Mouse (Mus musculus): ENCODE measurements at regions not wholly inside any gene's neighbourhood (a gene's known extent, or its start where the extent isn't known, plus 50 kb on each side); places are given as distances from the start of the nearest gene placed in this dataset.

DNA sequence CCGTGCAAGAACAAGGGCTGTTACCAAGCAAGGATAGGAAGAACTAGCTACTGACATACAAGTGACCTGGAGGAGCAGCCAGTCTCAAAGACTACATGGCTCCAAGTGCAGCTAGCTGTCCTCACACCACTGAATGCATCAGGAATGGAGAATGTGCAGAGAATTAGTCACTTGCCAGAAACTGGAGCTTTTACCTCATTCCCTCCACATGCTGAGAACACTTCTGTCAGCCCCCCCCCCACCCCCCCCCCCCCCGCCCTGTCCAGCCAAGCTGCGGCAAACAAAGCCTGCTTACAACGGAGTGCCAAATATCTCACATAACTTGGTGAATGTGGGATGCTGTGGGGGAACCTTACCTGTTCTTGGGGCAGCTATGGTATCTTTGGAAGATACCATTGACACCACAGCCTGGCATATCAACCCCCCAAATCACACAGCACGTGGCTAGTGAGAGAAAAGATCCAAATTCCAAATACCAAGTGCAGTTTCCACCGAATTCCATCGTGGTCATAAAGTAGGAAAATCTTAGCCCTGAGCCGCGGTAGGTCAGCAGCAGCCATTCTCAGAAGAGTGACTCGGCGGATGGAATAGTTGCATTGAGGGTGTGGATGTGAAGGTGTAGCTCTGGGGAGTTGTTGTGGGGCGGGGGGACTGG, 126.3 kb downstream of the Gadd45g start:
- DNase-seq (ENCODE audit: extremely low read depth, low read depth): no peak

- DNase-seq (ENCODE audit: extremely low read depth, low read depth): no peak
Observed at GRCm38 (mm10) chr13:51973461-51973860, 127.0 kb downstream of the Gadd45g start.

DNA sequence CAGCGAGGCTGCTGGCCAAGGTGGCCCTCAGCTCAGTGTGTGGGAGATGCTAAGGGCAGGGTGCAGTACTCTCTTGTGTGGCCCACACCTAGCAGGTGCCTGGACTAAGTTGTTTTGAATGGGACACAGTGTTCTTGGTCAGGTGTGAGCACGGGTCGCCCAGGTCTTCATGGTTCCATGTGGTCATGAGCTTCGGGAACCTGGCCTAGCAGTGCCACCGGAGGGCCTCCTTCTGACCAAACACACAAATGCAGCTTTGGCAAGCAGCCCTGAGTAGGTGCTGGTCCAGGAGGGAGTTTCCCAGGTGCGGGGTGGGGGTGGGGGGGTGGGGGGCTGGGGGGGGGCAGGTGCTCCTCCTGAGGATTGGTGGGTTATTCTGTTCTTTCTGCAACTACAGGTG, 127.6 kb downstream of the Gadd45g start:
- no peak for DNase-seq (ENCODE audit: extremely low read depth, low read depth)

- no peak for DNase-seq (ENCODE audit: extremely low read depth, low read depth)
Observed at GRCm38 (mm10) chr13:51975330-51975729, 128.9 kb downstream of the Gadd45g start.

DNA sequence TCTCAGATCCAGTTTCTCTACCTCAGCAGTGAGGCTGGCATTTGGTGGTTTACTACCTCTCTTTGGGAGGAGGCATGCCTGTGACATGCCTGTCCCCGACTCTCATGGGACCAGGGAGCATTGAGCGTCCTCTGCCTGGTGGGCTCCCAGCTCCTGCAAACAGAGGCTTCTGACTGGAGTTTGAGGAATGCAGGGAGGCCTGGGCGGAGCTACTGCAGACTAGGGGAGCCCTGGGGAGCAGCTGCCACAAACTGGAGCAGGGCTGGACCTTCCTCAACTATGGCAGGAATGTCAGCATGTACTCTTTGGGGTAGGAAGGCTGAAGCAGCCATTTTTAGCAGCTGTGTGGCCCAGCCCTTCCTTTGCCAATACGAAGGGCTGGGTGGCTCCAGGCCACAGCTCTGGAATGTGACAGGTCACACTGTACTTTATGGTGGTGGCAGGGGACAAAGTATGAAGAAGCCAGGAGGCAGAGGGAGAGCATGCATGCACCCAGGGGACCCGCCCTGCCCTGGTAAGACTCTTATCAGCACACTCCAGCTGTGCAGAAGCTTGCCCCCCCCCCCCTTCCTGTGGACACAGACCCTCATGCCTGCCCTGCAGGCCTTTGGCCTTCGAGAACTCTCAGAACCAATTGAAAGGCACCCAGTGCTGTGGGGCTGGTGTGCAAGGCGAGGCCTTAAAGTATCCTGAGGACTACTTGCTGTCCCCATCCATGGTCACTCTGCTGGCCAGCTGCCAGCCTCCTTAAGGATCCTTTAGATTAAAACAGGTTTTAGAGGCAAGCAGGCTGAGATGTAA, 129.5 kb downstream of the Gadd45g start:
- peak; percentile 10 for DNase-seq (ENCODE audit: extremely low read depth, low read depth)

DNA sequence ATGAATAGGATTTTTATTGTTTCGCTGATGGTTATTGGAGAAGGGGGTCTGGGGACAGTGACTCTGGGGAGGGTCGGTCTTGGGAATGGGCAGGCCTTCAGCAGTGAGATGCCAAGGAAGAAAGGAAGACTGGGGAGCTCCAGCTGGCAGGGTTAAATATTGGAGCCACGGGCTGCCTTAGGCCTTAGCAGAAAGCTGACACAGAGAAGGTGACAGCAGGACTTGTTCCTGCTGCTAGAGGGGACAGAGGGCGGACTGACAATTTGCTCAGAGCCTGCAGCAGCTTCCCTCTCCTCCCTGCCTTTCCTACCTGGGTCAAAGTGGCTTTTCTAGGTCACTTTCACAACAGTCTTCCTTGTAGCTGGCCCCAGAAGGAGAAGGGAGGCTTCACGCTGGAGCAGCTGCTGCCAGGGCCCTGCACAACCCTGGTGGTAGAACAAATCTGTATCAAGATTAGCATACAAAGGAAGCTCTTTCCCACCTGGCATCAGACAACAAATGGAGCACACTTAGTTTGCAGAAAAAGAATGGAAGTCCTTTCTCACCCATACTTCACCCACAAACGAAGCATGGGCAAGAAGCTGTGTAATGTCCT, 130.2 kb downstream of the Gadd45g start:
- DNase-seq (ENCODE audit: extremely low read depth, low read depth): no peak

GRCm38 (mm10) chr13:51979301-51979977, 133.0 kb downstream of the Gadd45g start:
- DNase-seq (ENCODE audit: extremely low read depth, low read depth): peak; percentile 5

DNA sequence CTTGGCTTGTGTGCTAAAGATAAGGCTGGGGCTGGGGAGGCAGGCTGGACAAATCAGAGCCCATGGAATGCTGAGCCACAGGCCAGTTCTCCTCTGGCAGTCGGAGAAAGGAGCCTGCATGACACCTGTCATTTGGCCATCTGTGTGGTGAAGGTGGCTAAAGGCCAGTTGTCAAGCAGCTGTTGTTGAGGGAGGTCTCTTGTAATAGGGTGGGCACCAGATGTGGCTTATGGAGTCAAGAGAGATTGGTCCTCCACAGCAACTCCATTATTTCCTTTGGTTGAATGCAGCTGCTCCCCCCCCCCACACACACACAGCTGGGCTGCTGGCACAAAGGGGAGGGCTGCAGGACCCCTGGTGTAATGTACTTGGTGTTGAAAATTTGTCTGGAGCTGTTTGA, 133.9 kb downstream of the Gadd45g start:
- no peak for DNase-seq (ENCODE audit: extremely low read depth, low read depth)

DNA sequence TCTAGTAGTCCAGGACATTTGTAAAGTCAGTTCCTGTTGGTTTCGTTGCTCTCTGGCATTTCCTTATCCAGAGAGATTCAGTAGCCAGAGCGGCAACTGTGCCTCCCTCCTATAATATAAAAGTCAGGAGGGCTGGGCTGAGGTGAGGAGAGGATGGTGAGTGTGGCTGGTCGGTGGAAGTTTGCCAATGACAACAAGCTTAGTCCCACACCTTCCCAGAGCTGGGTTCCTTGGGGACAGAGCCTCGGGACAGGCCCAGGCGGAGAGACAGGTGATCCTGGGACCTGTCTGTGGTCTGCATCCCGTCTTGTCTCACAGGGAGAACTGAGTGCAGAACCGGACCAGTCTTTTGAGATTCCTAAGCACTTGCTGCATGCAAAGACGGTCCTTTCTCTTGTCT, 136.5 kb downstream of the Gadd45g start:
- no peak for DNase-seq (ENCODE audit: extremely low read depth, low read depth)

GRCm38 (mm10) chr13:51983575-51983974, 137.1 kb downstream of the Gadd45g start:
- DNase-seq (ENCODE audit: extremely low read depth, low read depth): no peak

- no peak for DNase-seq (ENCODE audit: extremely low read depth, low read depth)
Observed at GRCm38 (mm10) chr13:51991339-51991738, 144.9 kb downstream of the Gadd45g start.

DNA sequence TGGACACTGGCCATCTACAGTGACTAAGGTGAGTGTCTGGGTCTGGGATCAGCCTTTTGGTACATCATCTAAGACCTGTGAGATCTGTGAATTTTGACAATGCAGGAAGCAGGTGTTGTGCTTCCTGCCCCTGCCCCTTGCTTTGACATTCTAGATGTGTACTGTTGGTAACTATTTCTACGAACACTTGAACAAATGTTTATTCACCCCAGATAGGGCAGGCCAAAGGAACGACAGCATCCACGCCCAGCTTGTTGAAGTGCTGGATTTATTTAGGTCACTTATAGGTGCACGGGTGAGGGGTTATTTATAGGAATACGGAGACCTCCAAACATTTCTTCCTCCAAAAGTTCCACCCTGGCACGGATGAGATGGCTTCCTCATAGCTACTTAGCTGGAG, 146.4 kb downstream of the Gadd45g start:
- DNase-seq (ENCODE audit: extremely low read depth, low read depth): no peak

- DNase-seq (ENCODE audit: extremely low read depth, low read depth): no peak
Observed at GRCm38 (mm10) chr13:51996163-51996562, 149.7 kb downstream of the Gadd45g start.

DNA sequence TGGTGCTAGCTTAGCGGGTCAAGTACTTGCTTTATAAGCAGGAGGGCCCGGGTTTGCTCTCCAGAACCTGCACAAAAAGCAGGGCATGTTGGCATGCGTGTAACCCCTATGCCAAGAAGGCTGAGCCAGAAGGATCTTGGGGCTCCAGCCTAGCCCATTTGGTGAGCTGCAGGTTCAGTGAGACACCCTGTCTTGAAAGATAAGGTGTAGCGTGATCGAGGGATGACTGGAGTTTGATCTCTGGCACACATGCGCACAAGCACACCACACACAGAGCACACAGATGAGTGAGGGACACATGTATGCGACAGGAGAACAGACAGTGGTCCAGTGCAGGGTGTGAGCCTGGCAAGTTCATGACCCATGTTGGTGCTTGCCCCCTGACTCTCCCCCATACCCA, 152.1 kb downstream of the Gadd45g start:
- DNase-seq (ENCODE audit: extremely low read depth, low read depth): no peak

DNA sequence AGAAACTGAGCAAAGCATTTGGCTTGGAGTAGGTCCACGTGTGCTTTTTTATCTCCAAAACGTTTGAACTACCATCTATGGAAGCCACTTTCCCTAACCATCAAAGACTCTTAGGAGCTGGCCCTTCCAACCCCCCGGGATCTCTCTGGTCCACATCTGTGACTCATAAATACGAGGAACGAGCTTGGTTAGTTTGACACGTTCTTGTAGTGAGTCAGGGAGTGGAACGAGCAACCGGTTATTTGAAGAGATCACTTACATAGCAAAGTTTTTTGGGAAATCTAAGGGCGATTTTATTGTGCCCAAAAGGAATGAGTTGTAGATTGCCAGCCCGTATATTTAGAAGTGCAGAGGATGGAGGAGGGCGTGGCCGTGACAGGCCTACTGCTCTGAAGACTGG, 155.3 kb downstream of the Gadd45g start:
- DNase-seq (ENCODE audit: extremely low read depth, low read depth): no peak

- DNase-seq (ENCODE audit: extremely low read depth, low read depth): no peak
Observed at GRCm38 (mm10) chr13:52003946-52004539, 157.6 kb downstream of the Gadd45g start.

- no peak for DNase-seq (ENCODE audit: extremely low read depth, low read depth)
Observed at GRCm38 (mm10) chr13:52007585-52008395, 161.3 kb downstream of the Gadd45g start.

DNA sequence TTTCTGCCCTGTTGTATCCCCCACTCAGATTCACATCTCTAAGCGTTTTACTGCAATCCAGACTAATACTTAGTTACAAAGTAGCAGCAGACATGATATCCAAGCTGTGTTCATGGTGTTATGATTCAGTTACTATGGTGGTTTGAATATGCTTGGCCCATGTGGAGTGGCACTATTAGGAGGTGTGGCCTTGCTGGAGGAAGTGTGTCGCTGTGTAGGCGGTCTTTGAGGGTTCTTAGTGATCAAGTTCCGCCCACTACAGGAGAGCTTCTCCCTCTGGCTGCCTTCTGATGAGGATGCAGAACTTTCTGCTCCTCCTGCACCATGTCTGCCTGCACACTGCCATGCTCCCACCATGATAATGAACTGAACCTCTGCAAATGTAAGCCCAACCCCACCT, 162.8 kb downstream of the Gadd45g start:
- DNase-seq (ENCODE audit: extremely low read depth, low read depth): no peak

GRCm38 (mm10) chr13:52009766-52010165, 163.3 kb downstream of the Gadd45g start:
- DNase-seq (ENCODE audit: extremely low read depth, low read depth): no peak

GRCm38 (mm10) chr13:52011001-52011400, 164.5 kb downstream of the Gadd45g start:
- no peak for DNase-seq (ENCODE audit: extremely low read depth, low read depth)

DNA sequence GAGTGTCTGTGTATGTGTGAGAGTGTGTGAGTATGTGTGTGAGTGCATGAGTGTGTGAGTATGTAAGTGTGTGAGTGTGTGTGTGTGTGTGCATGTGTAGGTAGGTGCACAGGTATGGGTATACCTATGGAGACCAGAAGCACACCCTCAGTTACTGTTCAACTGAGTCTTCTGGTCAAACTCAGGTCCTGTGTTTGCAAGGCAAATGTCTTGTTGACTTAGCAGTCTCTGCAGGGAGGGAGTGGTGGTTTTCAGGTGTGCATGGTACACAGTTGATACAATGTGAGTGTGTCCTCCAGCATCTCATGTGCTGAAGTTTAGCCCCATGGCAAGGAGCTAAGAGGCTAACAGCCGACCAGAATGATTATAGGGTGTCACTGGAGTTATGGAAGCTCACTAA, 166.7 kb downstream of the Gadd45g start:
- no peak for DNase-seq (ENCODE audit: extremely low read depth, low read depth)
